Mouse (Mus musculus) right cerebral cortex, adult 18-20 months (tissue): ENCODE measurements around the gene Pigh.

Source experiments
- DNase-seq: peaks from one replicate; pipeline ENCODE4 v3.0.0; 2022; ENCODE audit warnings: mixed read lengths

Gene Pigh

DNA sequence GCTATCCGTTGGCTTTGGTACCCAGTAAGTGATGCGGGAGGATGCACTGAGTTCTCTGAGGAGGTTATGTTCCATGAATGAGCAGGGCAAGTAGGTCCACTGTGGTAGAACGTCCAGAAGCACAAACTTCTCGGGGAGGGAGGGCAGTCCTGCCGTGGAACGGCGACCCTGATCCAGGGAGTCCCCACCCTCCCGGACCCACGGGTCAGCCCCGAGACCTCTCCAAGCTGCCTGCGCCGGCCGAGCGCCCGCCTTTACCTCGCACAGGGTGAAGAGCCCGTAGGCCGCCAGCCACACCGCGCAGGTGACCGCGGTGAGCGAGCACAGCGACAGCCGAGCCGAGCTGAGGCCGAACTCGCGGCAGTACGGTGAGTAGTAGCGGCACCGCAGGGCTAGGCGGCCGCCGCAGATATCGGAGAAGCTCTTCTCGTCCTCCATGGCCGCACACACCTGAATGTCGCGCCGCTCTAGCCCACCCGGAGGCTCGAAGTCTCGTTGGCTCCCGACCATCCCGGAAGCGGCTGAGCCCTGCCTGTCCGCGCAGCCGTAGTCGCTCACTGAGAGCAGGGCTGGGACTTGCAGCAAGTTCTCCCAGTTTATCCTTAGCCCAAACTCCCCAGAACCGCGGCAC is at the start of gene Pigh:
Pigh (minus strand) TSS at position 470 of the 631 bp plus-strand sequence.
- DNase-seq = peak; percentile 90

DNA sequence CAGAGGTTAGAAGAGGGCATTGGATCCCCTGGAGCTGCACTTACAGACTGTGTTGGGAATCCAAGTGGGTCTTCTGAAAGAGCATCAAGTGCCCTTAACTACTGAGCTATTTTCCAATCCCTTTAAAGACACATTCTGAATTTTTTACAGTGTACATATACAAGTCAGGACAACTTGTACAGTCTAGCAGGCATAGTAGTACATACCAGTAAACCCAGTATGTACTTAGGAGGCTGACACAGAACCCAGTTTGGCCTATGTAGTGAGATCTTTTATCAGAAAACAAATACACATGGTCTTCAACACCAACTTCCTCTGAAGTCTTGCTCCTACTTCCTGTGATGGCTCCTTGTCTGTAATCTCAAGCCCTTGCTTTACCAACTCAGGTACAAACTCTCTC is 49.5 kb upstream of the Pigh start:
- no peak for DNase-seq

DNA sequence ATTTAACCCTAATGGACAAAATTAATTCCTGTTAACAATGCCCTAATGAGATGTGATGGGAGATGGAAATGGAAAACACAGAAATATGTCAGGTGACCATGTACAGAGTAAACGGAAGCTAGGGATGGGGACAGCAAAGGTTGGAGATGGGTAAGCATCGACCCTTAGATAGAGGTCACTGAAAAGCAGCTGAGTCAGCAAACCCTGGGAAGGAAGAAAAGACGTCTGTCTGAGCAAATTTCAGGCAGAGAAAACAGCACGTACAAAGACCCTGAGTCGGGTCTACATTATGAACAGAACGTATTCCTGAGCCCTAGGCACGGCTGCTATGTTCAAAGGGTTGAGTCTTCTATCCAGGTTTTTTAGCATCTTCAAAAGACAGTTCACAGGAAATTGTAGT is 47.5 kb upstream of the Pigh start:
- no peak for DNase-seq

DNA sequence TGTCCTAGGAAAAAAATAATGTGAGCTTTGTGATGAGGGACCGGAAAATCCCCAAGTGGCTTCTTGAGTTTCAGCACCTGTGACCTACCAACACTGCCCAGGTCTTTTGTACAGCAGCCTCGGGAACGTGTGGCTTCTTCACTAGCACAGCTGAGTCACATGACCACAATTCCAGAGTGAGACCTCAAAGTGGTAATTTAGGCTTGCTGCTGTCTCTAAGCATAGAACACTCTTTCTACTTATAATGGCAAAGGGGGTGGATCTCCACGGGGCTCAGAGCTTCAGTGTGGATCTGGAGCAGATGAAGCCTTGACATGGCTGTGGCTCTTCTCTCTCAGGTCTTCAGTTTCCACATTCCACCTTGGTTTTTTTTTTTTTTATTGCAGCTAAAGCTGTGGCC is 45.7 kb upstream of the Pigh start:
- no peak for DNase-seq

DNA sequence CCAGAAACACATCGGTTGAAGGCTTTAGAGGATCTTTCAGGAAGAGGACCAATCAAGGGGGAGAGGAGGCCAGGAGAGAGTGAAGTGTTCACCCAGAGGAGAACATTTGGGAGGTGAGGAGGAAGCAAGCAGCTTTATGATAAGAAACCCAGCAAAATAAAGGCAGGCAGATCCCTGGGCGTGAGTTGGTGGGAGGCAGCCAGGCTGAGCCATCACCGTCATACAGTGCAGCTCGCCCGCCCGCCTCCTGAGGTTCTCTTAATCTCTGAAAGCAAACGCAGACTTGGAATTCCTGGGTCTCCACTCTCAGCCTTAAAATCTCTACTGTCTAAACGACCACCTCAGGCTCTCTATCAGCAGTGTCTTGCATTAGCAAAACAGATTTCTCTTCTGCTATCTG is 45.2 kb upstream of the Pigh start:
- DNase-seq = no peak

DNA sequence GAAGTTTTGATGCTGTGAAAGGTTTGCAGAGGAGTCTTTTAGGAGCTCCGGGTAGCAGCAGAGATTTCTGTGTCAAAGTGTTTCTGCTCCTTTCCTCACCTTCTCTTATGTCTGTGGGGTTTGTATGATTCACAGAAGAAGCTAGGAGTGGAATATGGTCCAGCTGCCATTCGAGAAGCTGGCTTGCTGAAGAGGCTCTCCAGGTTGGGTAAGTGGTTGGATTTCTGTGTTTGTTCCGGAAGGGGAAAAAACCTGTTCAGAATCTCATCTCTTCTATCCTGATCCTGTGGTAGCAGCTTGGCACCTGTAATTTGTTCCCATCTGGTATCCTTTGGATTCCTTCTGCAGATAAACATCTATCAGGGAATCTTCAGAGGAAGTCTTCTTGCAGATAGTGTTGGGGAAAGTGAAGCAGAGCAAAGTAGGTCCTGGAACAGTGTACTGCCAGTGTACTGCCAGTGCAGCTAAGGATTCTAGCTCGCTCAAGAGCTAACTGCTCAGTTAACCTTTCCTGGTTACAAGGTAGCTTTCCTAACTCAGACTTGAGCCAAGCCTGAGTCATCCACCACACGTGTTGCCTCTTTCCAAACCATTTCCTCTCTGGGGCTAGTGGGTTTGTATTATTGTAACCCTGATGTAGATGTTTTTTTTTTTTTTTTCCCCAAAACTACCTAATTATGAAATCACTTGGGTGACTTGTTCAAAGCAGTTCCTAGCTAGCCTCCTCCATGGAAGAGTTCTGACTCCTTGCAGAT is 42.4 kb upstream of the Pigh start:
- DNase-seq = no peak

DNA sequence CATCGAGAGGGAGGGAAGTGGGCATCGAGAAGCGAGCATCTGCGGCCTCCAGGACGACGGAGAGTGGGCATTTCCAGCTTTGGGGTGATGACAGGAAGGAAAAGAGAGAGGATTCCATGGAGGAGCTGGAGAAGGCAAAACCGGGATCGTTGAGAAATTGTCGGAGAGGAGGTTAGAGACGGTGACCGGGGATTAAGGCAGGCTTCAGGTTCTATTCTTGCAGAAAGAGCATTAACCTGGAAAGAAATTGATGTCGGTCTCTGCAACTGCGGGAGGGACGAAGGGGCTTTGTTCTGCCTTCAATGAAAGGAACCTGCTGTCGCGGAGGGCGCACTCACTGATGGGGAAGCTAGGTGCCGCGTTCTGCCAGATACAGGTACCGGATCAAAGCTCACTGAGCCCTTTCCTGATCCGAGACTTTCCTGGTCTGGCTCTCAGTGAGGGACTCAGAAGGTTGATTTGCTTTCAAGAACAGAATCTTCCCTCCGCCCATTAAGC is 41.8 kb upstream of the Pigh start:
- no peak for DNase-seq

DNA sequence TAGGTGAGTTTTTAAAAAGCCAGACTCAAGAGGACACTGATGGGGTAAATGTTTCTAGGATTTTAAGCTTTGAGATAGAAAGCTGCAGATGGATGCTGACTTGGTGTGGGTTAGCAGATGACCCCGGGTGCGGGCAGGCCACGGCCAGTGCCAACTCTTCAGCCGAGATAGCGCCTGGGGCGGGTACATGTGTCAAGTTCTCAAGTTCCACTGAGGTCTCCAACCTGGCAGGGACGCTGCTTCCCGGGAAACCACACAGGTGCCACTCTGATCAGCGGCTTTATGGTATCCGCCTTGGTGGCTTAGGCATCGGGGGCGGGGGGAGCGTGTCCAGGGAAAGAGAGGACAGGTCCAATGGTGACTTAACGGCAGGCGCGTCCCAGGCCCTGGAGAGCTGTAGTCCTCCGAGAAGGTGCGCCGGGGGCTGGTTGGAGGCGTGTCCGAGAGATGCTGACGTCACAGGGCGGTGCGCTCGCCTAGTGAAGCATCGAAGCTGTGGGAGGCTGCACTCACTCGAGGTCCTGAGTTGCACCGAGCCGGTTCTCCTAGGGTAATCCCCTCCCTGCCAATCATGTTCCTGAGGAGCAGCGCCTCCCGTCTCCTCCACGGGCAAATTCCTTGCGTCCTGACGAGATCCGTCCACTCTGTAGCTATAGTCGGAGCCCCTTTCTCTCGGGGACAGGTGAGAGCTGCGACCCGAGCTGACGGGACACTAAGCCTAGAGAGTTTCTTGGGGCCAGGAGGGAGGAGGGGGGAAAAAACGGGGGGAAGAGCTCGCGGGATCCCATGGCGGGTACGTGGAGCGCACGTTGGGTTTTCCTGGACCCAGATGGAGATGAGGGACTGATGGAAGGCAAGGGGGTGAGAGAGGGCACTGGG is 41.1 kb upstream of the Pigh start, which contains the start of gene Arg2:
Arg2 (plus strand) TSS at position 479 of the 879 bp plus-strand sequence.
- DNase-seq = peak; percentile 82

DNA sequence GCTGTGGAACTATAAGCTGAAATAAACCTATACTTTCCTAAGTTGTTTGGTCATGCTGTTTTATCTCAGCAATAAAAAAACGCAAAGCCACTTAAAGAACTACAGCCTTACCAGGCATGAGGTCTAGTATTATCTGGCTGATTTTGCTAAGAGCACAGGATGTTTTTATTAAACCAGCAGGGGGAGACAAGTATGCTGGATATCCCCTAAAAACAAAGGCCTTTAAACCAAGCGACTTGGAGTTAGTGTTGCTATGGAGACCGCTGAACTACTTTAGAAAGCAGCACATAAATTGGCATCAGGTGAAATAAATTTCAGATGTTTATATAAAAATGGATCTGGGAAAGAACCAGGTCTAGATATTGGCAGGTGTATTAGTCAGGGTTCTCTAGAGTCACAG is 33.4 kb upstream of the Pigh start:
- DNase-seq = no peak

DNA sequence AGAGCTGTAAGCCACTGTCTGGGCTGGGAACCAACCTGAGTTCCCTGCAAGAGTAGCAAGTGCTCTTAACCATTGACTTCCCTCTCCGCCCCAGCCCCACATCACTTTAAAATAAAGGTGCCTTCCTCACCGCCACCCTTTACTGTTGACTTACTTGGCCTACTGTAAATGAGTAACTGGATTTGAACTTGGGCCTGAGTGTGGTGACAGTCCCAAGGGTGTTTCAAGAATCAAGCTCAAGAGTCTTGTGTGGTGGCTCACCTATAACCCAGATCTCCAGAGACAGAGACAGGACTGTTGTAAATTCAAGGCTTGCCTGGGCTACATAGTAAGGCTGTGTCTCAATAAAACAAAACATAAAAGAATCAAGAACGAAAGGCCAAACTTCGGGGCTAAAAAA is 29.5 kb upstream of the Pigh start:
- no peak for DNase-seq

DNA sequence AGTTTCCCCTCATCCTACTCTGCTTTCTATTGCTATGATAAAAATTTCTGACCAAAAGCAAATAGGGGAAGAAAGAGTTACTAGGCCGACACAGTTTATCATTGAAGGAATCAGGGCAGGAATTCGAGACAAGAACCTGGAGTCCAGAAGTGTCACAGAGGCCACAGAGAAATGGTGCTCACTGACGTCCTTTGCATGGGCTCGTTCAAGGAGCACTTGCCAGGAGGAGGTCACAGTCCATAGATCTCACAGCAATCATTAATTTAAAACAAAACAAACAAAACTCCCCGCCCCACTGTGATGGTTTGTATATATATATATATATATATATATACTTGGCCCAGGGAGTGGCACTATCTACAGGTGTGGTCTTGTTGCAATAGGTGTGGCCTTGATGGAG is 15.9 kb upstream of the Pigh start:
- DNase-seq = no peak

DNA sequence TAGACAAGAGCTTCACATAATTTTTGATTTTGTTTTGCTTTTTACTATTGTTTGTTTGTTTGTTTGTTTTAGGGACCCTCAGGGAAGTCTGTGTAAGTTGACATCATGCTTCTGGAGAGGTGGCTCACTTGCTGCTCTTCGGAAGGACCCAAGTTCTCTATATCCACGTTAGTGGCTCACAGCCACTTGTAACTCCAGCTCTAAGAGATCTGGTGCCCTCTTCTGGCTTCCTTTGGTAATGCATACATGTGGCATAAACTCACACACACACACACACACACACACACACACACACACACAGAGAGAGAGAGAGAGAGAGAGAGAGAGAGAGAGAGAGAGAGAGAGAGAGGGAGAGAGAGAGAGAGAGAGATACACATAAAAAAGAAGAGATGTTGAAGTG is 15.1 kb upstream of the Pigh start:
- no peak for DNase-seq

DNA sequence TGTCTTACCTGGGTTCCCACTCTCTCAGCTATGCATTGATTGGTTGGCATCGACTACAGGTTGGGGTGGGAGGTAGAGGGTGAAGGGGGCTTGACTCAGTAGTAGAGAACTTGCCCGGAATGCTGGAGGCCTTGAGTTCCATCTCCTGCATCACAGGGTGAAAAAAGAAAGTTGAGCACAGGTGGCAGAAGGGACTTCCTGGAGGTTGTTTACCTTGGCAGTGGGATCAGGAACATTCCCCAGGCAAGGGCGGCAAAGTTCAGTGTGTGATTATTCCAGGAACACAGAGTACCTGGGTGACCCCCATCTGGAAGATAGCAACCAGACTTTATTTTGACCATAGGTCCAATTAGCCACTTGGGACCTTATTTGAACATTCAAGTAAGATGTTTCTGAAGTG is 14.3 kb upstream of the Pigh start:
- no peak for DNase-seq

DNA sequence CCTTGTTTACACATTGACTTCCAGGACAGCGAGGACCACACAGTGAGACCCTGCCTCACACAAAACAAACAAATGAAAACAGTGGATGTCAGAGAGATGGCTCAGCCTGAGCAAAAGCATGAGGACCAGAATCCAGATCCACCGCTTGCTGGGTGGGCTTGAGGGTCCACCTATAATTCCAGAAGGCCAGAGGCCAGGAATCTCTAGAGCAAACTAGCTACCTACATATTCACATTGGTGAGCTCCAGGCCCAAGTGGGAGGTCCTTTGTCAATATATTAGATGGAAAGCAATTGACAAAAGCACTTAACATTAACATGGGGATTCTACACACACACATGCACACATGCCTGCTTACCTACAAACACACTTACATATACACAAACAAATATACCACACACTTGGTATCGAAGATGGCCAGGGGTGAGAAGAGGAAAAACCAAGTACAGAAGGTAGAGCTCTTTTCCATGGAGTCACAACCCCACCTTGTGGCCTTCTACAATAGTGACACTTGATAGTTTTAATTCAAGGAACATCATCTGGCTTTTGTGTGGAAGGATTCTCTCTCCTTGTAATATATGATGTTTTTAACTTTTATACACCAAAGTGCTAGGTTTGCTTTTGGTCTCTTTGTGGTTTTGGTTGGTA is 7.8 kb upstream of the Pigh start:
- peak; percentile 23 for DNase-seq

DNA sequence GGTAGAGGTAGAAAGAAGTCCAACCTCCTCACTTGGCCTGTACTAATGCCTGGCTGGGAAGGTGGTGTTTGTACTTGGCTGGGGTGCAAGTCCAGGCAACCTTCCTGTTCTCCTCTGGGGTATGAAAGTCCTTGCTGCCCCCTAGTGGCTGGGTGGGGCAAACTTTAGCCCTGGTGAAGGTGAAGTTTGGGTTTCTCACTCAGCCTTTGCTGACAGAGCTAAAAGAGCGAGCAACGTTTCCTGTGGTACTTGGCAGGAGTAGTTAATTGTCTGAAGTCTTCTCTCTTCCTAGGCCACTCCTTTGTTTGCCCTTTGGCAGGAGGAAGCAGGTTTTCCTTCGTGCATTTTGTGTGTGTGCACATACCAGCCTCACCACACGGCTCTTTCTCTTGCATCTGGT is 3.1 kb upstream of the Pigh start:
- peak; percentile 49 for DNase-seq

DNA sequence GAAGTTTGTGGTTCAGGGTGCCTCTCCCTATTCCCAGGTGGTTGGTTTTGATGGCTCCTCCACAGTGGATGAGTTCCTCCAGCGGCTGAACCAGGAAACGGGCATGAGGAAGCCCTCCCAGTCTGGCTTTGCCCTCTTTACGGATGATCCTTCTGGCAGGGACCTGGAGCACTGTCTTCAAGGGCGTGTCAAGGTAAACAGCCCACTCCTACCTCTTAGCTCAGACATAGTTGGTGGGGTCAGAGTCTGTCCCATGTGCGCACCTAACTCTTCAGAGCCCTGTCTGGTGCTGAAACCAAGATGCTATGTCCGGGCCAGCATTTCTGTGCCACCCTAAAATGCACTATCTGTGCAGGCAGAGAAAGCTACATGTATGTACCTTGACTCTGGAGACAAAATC is 16.1 kb downstream of the Pigh start:
- no peak for DNase-seq

DNA sequence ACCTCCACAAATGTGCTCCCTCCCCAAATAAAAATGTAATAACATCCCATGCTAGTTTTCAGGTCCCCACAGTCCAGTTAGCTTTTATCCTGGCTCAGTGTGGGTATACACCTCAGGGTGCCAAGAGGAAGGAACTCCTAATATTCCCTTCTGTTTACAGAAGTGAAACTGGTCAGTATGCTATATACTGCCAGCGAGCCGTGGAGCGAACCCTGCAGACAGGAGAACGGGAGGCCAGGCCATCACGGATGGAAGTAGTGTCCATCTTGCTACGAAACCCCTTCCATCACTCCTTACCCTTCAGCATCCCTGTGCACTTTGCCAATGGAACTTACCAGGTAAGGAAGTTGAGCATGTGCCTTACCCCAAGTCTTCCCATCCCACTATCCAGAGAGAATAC is 16.9 kb downstream of the Pigh start:
- no peak for DNase-seq

DNA sequence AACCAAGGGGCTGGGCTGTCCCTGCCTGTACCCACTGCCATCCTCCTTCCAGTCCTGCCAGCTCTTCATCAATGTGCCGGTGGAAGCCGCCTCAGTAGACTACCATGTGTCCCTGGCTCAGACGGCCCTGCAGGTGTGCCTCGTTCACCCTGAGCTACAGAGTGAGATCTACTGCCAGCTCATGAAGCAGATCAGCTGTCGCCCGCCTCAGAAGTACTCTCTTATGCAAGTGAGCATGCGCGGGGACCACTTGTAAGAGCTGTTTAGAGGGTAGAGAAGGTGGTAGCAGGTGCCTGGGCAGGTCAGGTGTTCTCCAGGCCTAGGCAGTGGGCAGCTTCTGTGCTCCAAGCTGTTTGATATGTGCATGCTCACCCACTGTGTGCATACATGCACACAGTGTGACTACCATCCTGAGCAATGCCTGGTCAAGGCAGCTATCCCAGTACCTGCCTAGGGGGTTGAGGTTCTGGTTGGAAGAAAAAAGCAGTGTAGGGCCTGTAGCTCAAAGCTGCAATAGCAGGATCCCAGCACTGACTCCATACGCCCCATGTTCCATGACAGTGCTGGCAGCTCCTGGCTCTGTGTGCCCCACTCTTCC is 18.6 kb downstream of the Pigh start:
- DNase-seq = no peak

DNA sequence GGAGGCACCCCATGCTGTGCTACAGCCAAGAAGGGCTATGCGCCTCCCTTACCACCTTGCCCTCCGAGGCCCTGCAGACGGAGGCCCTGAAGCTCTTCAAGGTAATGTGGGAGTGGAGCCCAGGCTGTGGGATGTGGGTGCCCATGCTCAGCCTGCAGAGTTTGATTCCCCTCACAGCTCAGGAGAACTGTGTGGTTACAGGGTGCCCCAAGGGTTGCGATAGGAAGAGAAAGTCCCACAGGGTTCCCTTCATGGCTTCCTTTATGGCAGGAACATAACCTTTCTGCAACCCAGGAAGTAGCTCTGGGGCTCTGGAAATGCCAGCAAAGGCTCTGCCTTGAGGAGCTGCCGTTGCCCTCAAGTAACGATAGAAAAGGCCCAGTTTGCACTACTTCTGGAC is 19.5 kb downstream of the Pigh start:
- DNase-seq = no peak

DNA sequence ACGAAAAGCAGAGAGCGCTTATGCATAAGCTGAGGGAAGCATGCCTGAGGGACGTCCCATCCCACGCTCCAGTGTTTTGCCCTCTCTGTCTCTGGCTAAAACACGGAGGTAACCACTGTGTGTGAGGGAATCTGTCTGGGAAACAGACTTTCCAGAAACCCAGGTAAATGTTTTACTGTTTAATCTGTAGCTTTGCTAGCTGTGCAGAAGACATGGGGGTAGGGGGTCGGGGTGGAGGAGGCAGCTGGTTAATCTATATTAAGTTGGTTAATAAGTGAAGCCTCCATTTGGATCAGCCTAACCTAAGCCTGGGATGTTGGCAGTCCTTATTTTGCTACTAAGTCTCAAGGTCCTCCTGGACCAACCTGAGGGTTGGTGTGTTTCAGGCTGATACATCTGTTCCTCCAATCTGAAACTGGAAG is 20.3 kb downstream of the Pigh start:
- DNase-seq = no peak

DNA sequence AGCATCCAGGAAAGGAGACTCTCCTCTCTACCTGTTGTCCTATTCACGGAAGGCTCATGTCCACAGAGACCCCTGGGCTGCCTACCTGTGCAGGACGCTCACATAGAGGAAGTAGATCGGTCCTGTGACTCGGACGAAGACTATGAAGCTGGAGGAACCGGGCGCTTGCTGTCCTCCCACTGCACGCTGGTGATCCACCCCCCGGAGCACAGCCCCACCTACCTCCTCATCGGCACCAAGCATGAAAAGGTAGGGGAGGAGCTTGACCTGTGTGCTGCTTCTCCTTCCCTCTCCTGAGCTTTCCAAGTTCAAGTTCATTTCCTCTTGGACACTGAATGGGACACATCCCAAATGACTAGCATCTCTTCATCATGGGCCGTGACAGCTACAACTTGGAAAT is 21.1 kb downstream of the Pigh start:
- DNase-seq = no peak

DNA sequence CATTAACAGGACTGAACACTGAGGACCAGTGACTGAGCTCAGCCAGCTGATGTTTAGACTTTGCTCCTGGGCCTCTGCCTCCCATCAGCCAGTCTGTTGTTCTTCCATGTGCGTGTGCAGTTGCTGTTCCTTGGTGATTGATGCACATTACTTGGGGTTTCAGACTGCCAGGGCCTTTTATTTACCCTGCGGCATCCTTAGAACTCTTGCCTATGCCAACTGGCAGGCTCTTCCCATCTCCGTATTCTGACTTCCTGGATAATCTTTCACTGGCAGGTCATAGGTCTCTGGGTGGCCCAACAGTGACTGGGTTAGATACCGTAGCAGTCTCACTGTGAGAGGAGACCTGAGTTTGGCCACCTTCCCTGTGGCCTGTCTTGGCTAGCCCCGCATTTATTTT is 21.9 kb downstream of the Pigh start:
- DNase-seq = no peak

DNA sequence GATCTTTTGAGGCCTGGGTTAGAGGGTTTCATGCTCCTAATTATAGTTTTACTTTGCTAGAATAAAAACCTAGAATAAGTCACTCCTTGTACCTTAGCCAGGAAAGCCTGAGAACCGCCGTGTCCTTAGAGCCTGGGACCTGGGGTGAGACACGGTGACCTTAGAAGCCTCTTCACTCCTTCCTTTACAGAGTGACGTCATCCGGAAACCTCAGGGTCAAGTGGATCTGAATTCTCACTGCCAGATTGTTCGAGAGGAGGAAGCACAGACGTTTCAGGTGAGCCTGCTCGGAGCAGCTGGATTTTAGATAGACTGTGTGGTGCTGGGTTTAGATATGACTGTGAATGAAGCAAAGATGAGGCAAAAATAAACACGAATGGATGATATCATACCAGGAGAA is 23.0 kb downstream of the Pigh start:
- no peak for DNase-seq
